Mouse (Mus musculus) cerebellum, postnatal 14 days (tissue): ENCODE data around the gene Ccdc9.
"Not testable (repeated sequence)": the region's sequence is repeated elsewhere in the genome, so short reads cannot be mapped to it uniquely, and the experiment has no call there.

Experiments used
- DNase-seq, 2 experiments: peaks; one replicate each; pipeline ENCODE4 v3.0.0; 2021; ENCODE audit warnings: mixed read lengths in 2 of 2

Ccdc9 gene

GRCm38 (mm10) chr7:16265856-16266255, 20.7 kb downstream of the Ccdc9 start:
- no peak for DNase-seq

- DNase-seq = no peak
These were observed 22.8 kb downstream of the Ccdc9 start for GRCm38 (mm10) chr7:16263843-16264242.

- peak; percentile 85 to 92 for DNase-seq
These were observed 23.4 kb downstream of the Ccdc9 start for GRCm38 (mm10) chr7:16263015-16263787.

- no peak for DNase-seq
These were observed 25.5 kb downstream of the Ccdc9 start for GRCm38 (mm10) chr7:16261097-16261496.

- DNase-seq = no peak
These were observed 27.4 kb downstream of the Ccdc9 start, which contains the start of gene C5ar1 for GRCm38 (mm10) chr7:16259110-16259590. TSS of gene C5ar1 (minus strand) at chr7:16259540.

- DNase-seq = no peak
These were observed 28.8 kb downstream of the Ccdc9 start for GRCm38 (mm10) chr7:16257830-16258229.

DNA sequence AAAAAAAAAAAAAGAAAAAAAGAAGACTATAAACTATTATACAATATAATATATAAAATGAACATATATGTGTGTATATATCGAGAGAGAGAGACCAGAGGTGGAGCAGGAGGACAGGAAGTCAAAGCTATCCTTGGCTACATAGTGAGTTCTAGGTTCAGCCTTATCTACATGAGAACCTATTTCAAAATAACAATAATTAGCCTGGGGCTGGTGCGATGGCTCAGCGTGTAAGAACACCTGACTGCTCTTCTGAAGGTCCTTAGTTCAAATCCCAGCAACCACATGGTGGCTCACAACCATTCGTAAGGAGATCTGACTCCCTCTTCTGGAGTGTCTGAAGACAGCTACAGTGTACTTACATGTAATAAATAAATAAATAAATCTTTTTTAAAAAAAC, 30.6 kb downstream of the Ccdc9 start:
- not testable (repeated sequence) for DNase-seq

DNA sequence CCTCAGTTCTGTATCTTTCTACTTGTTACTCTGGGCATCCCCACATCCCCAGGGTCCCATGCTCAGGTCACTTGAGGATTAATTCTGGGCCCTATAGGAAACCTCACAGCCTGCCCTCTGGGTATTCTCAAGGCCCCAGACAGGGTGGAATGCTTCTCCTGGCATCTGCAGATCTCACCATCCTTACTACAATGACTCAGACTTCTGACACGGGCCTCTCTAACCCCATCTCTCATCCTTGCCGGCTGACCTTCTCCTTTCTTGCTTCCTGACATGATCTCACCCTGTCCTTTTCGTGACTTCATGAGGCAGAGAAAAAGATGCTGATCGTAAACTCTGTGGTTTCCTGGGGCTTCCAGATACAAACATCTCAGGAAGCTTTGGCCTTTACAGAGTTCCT, 32.4 kb downstream of the Ccdc9 start:
- no peak for DNase-seq

GRCm38 (mm10) chr7:16250687-16251086, 35.9 kb downstream of the Ccdc9 start:
- no peak for DNase-seq

- no peak for DNase-seq
These were observed 40.6 kb downstream of the Ccdc9 start for GRCm38 (mm10) chr7:16245958-16246357.

DNA sequence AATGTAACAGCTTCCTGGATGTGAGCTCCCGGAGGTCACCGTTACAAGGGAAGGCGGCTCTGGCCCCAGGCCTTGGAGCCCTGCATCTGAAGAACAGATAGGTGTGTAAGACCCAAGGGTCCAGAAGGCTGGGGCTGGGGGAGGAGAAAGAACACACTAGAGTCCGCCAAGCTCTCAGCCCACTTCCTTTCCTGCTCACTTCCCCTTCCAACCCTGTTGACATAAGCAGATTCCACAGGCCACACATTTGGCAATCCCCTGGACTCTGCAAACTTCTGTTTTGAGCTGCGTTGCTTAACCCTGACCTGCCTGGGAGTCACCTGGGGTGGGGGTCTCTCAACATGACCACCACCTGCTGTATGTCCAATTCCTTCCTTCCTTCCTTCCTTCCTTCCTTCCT, 42.5 kb downstream of the Ccdc9 start, which contains the start of gene C5ar2:
Gene C5ar2 (minus strand): TSS at position 88 of the 400 bp plus-strand sequence.
- DNase-seq = no peak

GRCm38 (mm10) chr7:16242198-16242597, 44.4 kb downstream of the Ccdc9 start:
- DNase-seq = no peak

- no peak for DNase-seq
These were observed 44.8 kb downstream of the Ccdc9 start for GRCm38 (mm10) chr7:16241787-16242186.

- no peak for DNase-seq
These were observed 45.7 kb downstream of the Ccdc9 start for GRCm38 (mm10) chr7:16240978-16241303.

GRCm38 (mm10) chr7:16240281-16240977, 46.2 kb downstream of the Ccdc9 start:
- DNase-seq = no peak

- peak; percentile 34 to 43 for DNase-seq
These were observed 47.0 kb downstream of the Ccdc9 start for GRCm38 (mm10) chr7:16239554-16239997.

DNA sequence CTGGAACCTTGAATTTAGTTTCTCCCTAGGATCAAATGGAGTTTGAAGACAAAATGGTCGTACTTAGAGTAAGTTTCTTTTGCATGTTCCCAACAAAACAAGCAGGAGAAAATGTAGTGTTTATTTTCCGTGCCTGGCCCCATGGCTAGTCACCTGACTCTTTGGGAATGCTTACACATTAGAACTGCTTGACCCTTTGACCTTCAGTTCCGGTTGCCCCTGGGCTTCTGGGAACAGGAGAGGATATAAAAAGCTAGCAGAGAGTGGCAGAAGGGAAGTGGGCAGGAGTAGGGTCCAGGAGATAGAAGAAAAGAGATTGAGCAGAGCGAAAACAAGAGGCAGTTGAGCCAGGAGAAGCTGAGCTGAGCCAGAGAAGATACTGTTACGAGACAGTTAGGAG, 56.7 kb downstream of the Ccdc9 start:
- DNase-seq = no peak
